Mouse (Mus musculus) C2C12 (cell line): Measurements from ENCODE around the gene Pym1. TPM values are rescaled to one million over a fixed set of nuclear protein-coding genes. Genes with fewer than 3 reads are reported as not detected.
A peak's percentile ranks its signal among the peaks of the same experiment; 100 is the strongest.

Experiments
- H3K27me3 ChIP-seq: one replicate; pipeline ENCODE4 v1.6.1; 2011; ENCODE audit not compliant: control insufficient read depth, insufficient read depth, insufficient read length
- H3K36me3 ChIP-seq: one replicate; pipeline ENCODE4 v1.6.1; 2011; ENCODE audit not compliant: control insufficient read depth, insufficient read depth
- H3K4me3 ChIP-seq: one replicate; pipeline ENCODE4 v1.5.1; 2011; ENCODE audit warnings: mild to moderate bottlenecking, control low read depth; ENCODE audit not compliant: poor library complexity, insufficient read depth, severe bottlenecking
- H3K79me2 ChIP-seq: one replicate; pipeline ENCODE4 v1.6.1; 2011; ENCODE audit not compliant: control insufficient read depth, insufficient read depth
- H3K79me3 ChIP-seq: one replicate; pipeline ENCODE4 v1.6.1; 2011; ENCODE audit warnings: low read depth, control low read depth
- H3ac ChIP-seq: one replicate; pipeline ENCODE3; 2011; ENCODE audit warnings: low read depth; ENCODE audit not compliant: control insufficient read depth, insufficient read length
- CEBPB ChIP-seq: IDR thresholded peaks from one replicate; pipeline ENCODE4 v1.6.1; 2011; ENCODE audit warnings: low read depth, mild to moderate bottlenecking, control low read depth, moderate library complexity
- CTCF ChIP-seq: IDR thresholded peaks from one replicate; pipeline ENCODE4 v1.5.1; 2011; ENCODE audit not compliant: control insufficient read depth, insufficient read depth, insufficient read length
- FOSL1 ChIP-seq: IDR thresholded peaks from one replicate; pipeline ENCODE4 v1.8.0; 2011; ENCODE audit warnings: mild to moderate bottlenecking, low read length; ENCODE audit not compliant: poor library complexity, insufficient read depth, severe bottlenecking
- MAX ChIP-seq: IDR thresholded peaks from one replicate; pipeline ENCODE4 v1.6.1; 2011; ENCODE audit warnings: mild to moderate bottlenecking, control low read depth
- MYOD1 ChIP-seq: IDR thresholded peaks from one replicate; pipeline ENCODE4 v1.6.1; 2011; ENCODE audit warnings: low read depth; ENCODE audit not compliant: control insufficient read depth, insufficient read length
- MYOG ChIP-seq: IDR thresholded peaks from one replicate; pipeline ENCODE4 v1.6.1; 2011; ENCODE audit not compliant: control insufficient read depth, insufficient read length; ENCODE audit errors: extremely low read depth
- USF1 ChIP-seq: IDR thresholded peaks from one replicate; pipeline ENCODE4 v1.6.1; 2011; ENCODE audit warnings: low read depth, mild to moderate bottlenecking, control low read depth, moderate library complexity
- polyA plus RNA-seq: library from polyadenylated mRNA; unstranded; fragments of >200 nt; fragmentation: generic; extraction: Trizol; gene quantifications from one replicate; pipeline ENCODE4 v1.2.1, GENCODE M21; 2012; ENCODE audit warnings: missing spikeins

Gene Pym1
- polyA plus RNA-seq, 1 experiment, result 38.0 TPM

DNA sequence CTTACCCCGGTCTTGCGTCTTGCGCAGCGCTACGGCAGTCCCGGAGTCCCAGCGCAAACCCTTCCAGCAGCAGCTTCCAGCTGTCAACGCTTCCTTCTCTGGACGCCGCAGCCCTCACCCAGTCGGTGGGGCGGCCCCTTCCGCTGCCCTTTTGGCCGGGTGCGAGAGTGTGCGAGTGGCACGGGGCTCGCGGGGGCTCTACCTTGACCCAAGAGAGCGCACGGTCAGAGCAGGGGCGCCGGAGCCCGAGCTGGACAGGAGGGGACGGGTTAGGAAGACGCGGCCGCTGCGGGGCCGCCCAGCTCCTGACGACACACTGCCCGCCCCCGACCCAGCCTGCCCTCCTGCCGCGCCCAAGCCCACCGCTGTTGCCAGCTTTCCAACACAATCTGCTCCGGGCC, 3.9 kb upstream of the Pym1 start:
- Histone ChIP-seq H3K79me2 (peaks cover 11% of the 10 kb centered on the region), H3K4me3 (peak overlapping the region; percentile 33), H3K36me3 (no peaks in the 10 kb centered on the region), H3K79me3 (peaks cover 4% of the 10 kb centered on the region), H3ac (peak overlapping the region; percentile 91), H3K27me3 (no peaks in the 10 kb centered on the region)
- TF ChIP-seq MAX, result no peak
- TF ChIP-seq MYOD1, result no peak
- TF ChIP-seq CTCF, result no peak
- no peak for TF ChIP-seq MYOG
- no peak for TF ChIP-seq USF1
- TF ChIP-seq CEBPB, result no peak
- TF ChIP-seq FOSL1, result no peak

DNA sequence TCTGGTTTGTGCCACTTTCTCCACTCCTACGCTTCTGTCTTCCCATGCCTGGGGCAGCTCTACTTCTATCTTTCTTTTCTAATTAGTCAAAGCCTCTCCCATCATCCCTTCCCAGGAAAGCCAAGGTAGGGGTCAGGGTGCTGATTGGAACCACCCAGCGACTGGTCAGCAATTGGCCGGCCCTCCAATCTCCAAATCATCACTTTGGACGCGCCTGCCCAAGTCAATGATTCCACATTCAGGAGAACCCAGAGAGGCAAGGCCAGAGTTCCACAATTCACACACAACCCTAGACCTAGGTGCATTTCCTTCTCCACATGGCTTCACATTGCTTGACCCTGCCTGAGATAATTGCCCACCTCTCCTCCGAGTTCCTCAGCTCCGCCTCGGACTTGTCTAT, 3.5 kb upstream of the Pym1 start:
- Histone ChIP-seq H3K27me3 (no peaks in the 10 kb centered on the region), H3ac (peak overlapping the region; percentile 91), H3K36me3 (no peaks in the 10 kb centered on the region), H3K79me2 (peaks cover 15% of the 10 kb centered on the region), H3K79me3 (peaks cover 8% of the 10 kb centered on the region), H3K4me3 (peak overlapping the region; percentile 33)
- no peak for TF ChIP-seq MAX
- TF ChIP-seq CTCF, result no peak
- no peak for TF ChIP-seq MYOD1
- TF ChIP-seq CEBPB, result no peak

DNA sequence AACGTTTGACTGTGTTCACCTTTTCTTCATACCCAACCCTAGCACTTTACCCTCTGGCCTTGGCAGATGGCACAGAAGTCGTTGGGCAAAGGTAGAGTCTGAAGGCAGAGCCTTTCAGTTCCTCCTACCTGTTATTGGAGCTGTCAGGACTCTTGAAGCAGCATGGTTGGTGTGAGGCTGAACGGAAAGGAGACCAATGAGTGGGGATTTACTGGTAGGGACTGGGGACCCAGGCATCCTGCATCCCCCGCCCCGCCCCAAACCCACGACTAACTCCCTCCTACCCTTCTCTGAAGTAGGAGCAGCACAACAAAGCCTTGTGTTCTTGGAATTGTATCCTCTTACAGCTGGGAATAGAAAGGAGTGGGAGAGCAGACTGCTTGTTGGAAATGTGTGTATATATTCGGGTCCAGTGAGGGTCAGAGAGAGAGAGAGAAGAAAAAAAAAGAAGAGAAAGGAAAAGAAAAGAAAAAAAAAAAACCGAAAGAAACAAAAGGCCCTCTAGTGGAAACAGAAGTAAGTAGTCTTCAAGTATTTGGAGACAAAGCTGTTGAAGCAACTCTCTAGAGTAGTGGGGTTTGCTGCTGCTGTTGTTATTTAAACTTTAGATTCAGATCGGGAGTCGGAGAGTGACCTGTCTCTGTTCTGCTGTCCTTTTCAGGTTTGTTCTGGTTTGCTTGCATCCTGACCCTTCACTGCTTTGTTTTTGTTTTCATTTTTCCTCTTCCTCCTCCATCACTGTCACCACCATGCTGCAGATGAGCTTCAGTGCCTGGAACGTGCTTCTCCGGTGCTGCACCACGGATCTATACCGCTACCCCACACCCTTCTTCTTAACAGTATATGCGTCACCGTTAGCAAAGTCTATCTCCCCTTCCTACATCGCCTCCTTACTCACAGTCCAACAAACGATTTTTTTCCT, 2.7 kb upstream of the Pym1 start, which contains the start of gene Dgka:
Gene Dgka (minus strand): TSS at position 176 of the 922 bp plus-strand sequence.
- peak within 1 kb of the TSS; percentile 33 for H3K4me3 ChIP-seq
- TF ChIP-seq MYOD1, result no peak
- no peak for TF ChIP-seq FOSL1
- TF ChIP-seq MYOG, result no peak
- TF ChIP-seq CTCF, result no peak
- TF ChIP-seq USF1, result no peak
- TF ChIP-seq MAX, result no peak
- no peak for TF ChIP-seq CEBPB
- H3K79me2 ChIP-seq, result peaks cover 22% of the 10 kb centered on the region
- H3K27me3 ChIP-seq, result no peaks in the 10 kb centered on the region
- peak within 1 kb of the TSS; percentile 91 for H3ac ChIP-seq
- H3K79me3 ChIP-seq, result peaks cover 15% of the 10 kb centered on the region
- H3K36me3 ChIP-seq, result no peaks in the 10 kb centered on the region

DNA sequence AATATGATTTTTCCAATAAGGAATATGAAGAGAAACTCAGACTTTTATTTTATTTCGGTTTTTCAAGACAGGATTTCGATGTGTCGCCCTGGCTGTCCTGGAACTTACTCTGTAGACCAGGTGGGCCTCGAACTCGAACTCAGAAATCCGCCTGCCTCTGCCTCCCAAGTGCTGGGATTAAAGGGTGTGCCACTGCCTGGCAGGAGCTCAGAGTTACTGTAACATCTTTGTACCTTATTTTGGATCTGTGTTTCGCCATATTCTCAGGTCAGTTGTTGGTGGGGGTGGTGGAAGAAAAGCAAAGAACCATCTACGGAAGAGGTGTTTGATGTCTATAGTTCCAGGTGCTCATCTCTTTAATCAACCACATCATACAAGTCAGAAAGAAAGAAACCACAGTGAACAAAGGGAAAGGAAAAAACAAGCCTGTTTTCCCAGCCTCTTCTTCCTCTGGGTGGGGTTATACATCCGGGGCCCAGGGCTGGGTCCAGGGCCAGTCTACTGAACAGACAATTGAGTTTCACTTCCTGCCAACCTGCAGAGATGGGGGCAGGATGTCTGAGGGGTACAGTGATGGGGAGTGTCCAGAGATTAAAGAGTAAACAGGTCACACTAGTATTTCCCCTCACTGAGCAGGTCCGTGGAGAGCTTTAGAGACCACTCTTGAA, 1.6 kb upstream of the Pym1 start:
- Histone ChIP-seq H3K79me3 (peaks cover 27% of the 10 kb centered on the region), H3K27me3 (no peaks in the 10 kb centered on the region), H3K79me2 (peaks cover 34% of the 10 kb centered on the region), H3K36me3 (peaks cover 8% of the 10 kb centered on the region), H3ac (no peak overlapping the region), H3K4me3 (no peak overlapping the region)
- no peak for TF ChIP-seq MYOD1
- no peak for TF ChIP-seq CEBPB
- TF ChIP-seq MAX, result no peak
- no peak for TF ChIP-seq CTCF

DNA sequence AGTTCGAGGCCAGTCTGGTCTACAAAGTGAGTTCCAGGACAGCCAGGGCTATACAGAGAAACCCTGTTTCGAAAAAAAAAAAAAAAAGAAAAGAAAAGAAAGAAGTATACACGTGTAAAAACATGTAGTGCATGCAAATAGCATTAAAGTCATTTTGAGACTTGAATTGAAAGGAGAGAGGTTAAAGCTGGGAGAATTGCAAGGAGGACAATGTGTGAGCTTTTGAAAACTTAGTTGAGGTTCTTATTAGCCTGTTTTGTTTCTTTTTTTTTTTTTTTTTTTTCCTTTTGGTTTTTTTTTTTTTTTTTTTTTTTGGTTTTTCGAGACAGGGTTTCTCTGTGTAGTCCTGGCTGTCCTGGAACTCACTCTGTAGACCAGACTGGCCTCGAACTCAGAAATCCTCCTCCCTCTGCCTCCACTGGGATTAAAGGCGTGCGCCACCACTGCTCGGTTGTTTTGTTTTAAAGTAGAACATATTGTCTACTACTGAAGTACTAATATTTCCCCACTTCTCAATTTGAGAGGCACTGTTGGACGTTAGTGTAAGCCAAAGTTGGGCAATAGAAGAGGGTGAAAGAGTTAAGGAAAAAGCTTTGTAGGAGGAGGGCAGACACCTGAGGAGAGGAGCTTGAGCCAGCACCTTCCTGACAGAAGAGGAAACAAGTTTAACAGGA, 580 bp upstream of the Pym1 start:
- Histone ChIP-seq H3K27me3 (no peaks in the 10 kb centered on the region), H3ac (peak overlapping the region; percentile 96), H3K36me3 (peaks cover 19% of the 10 kb centered on the region), H3K79me2 (peaks cover 44% of the 10 kb centered on the region), H3K79me3 (peaks cover 35% of the 10 kb centered on the region), H3K4me3 (peak overlapping the region; percentile 90)
- TF ChIP-seq MAX (no peak), CEBPB (no peak), MYOD1 (no peak), USF1 (no peak), FOSL1 (no peak), CTCF (no peak), MYOG (no peak)
